Mouse (Mus musculus): Measurements from ENCODE around the gene Bola1. TPM values are rescaled to one million over a fixed set of nuclear protein-coding genes. Genes with fewer than 3 reads are reported as not detected.
"Not testable (repeated sequence)": the region's sequence is repeated elsewhere in the genome, so short reads cannot be mapped to it uniquely, and the experiment has no call there.

The Bola1 gene
- polyA plus RNA-seq (2012; rRNA removed) = 54.1 and 55.4 TPM in 2 replicates

DNA sequence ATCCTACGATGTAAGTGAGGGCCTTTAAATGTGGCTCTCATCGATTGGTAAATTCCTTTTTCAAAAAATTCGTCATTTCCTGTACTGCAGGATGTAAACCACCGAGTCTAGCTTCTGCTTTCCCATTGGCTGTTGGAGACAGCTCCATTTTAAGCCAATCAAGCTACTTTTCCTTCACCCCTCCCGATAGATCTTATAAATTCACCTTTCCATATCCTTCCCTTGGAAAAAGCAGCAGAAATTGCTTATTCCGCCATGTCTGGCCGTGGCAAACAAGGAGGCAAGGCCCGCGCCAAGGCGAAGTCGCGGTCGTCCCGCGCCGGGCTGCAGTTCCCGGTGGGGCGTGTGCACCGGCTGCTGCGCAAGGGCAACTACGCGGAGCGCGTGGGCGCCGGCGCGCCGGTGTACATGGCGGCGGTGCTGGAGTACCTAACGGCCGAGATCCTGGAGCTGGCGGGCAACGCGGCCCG is at the start of gene Bola1, which contains the start of gene Hist2h2ab:
Gene Bola1 (minus strand): TSS at position 49 of the 470 bp plus-strand sequence.
Gene Hist2h2ab (plus strand): TSS at position 205 of the 470 bp plus-strand sequence.
- Histone ChIP-seq H3K4me1 (replicated peaks; ENCODE audit: control insufficient read depth, insufficient read depth, low read length) (peaks cover 18% of the 10 kb centered on the region), H3K27ac (ENCODE audit: control insufficient read depth, insufficient read depth, low read length) (peak within 1 kb of the TSS; percentile 98), H3K4me3 (ENCODE audit: control insufficient read depth, insufficient read depth, low read length) (peak within 1 kb of the TSS; percentile 80), H3K27me3 (ENCODE audit: control insufficient read depth, insufficient read depth, low read length) (no peaks in the 10 kb centered on the region), H3K36me3 (ENCODE audit: control insufficient read depth, insufficient read depth, low read length) (no peaks in the 10 kb centered on the region)
- WGBS = under 1% methylated on average over 37 of the region's 37 CpGs
- TF ChIP-seq POLR2A (IDR thresholded peaks at IDR 0.05; ENCODE audit: control insufficient read depth, extremely low read depth, insufficient read depth, low read length, poor library complexity) (peak; percentile 86), CTCF (IDR thresholded peaks at IDR 0.05; ENCODE audit: borderline replicate concordance, control insufficient read depth, extremely low read depth, insufficient read depth, low read length, poor library complexity) (peak; percentile 42; the same call in 1 of the 2 replicates)
- DNase-seq = peak; percentile 79

DNA sequence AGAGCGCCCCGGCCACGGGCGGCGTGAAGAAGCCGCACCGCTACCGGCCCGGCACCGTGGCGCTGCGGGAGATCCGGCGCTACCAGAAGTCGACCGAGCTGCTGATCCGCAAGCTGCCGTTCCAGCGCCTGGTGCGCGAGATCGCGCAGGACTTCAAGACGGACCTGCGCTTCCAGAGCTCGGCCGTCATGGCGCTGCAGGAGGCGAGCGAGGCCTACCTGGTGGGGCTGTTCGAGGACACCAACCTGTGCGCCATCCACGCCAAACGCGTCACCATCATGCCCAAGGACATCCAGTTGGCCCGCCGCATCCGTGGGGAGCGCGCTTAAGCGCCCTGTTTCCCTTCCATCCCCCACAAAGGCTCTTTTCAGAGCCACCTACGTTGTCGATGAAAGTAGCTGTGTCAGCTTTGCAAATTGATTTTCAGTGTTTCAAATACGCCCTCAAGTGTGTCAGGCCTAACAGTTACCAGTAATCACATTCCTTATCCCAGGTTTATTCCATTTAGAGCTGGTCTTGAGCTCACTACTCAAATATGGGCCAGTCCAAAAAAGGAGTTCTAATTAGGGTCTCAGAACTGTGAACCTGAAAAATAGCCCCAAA is 49.4 kb upstream of the Bola1 start:
- under 1% methylated on average over 17 of the region's 44 CpGs for WGBS
- not testable (repeated sequence) for H3K27me3 ChIP-seq (ENCODE audit: control insufficient read depth, insufficient read depth, low read length)
- DNase-seq = peak; percentile 44

GRCm38 (mm10) chr3:96268051-96268775 is 48.7 kb upstream of the Bola1 start, which contains the start of gene Hist2h3b:
Hist2h3b (plus strand) TSS chr3:96268654.
- DNase-seq = peak; percentile 81
- Histone ChIP-seq H3K27ac (ENCODE audit: control insufficient read depth, insufficient read depth, low read length) (peak within 1 kb of the TSS; percentile 97), H3K4me3 (ENCODE audit: control insufficient read depth, insufficient read depth, low read length) (peak within 1 kb of the TSS; percentile 62), H3K27me3 (ENCODE audit: control insufficient read depth, insufficient read depth, low read length) (no peaks in the 10 kb centered on the region), H3K4me1 (replicated peaks; ENCODE audit: control insufficient read depth, insufficient read depth, low read length) (peaks cover 11% of the 10 kb centered on the region), H3K36me3 (ENCODE audit: control insufficient read depth, insufficient read depth, low read length) (no peaks in the 10 kb centered on the region)
- WGBS = 23% methylated on average over 30 of the region's 30 CpGs
- TF ChIP-seq CTCF (IDR thresholded peaks at IDR 0.05; ENCODE audit: borderline replicate concordance, control insufficient read depth, extremely low read depth, insufficient read depth, low read length, poor library complexity) (no peak), POLR2A (IDR thresholded peaks at IDR 0.05; ENCODE audit: control insufficient read depth, extremely low read depth, insufficient read depth, low read length, poor library complexity) (peak; percentile 95)

More for the DNA sequence above, 49.4 kb upstream of the Bola1 start:
- Histone ChIP-seq H3K27ac (ENCODE audit: control insufficient read depth, insufficient read depth, low read length) (peak overlapping the region; percentile 97), H3K4me3 (ENCODE audit: control insufficient read depth, insufficient read depth, low read length) (peak overlapping the region; percentile 62), H3K4me1 (replicated peaks; ENCODE audit: control insufficient read depth, insufficient read depth, low read length) (peaks cover 14% of the 10 kb centered on the region)
- H3K36me3 ChIP-seq (ENCODE audit: control insufficient read depth, insufficient read depth, low read length) = not testable (repeated sequence)
- peak; percentile 44; the same call in 1 of the 2 replicates for TF ChIP-seq POLR2A (IDR thresholded peaks at IDR 0.05; ENCODE audit: control insufficient read depth, extremely low read depth, insufficient read depth, low read length, poor library complexity)
- 0 out of 2 replicates have a peak, but pooled peaks have one; percentile 24 for TF ChIP-seq CTCF (IDR thresholded peaks at IDR 0.05; ENCODE audit: borderline replicate concordance, control insufficient read depth, extremely low read depth, insufficient read depth, low read length, poor library complexity)

GRCm38 (mm10) chr3:96267541-96267940 is 48.0 kb upstream of the Bola1 start:
- Histone ChIP-seq H3K4me3 (ENCODE audit: control insufficient read depth, insufficient read depth, low read length) (no peak overlapping the region), H3K4me1 (replicated peaks; ENCODE audit: control insufficient read depth, insufficient read depth, low read length) (peaks cover 10% of the 10 kb centered on the region), H3K36me3 (ENCODE audit: control insufficient read depth, insufficient read depth, low read length) (no peaks in the 10 kb centered on the region), H3K27me3 (ENCODE audit: control insufficient read depth, insufficient read depth, low read length) (no peaks in the 10 kb centered on the region), H3K27ac (ENCODE audit: control insufficient read depth, insufficient read depth, low read length) (peak overlapping the region; percentile 58)
- no peak for DNase-seq
- 79% methylated on average over 4 of the region's 4 CpGs for WGBS
- TF ChIP-seq POLR2A (IDR thresholded peaks at IDR 0.05; ENCODE audit: control insufficient read depth, extremely low read depth, insufficient read depth, low read length, poor library complexity) (no peak), CTCF (IDR thresholded peaks at IDR 0.05; ENCODE audit: borderline replicate concordance, control insufficient read depth, extremely low read depth, insufficient read depth, low read length, poor library complexity) (no peak)

- Histone ChIP-seq H3K36me3 (ENCODE audit: control insufficient read depth, insufficient read depth, low read length) (no peaks in the 10 kb centered on the region), H3K4me3 (ENCODE audit: control insufficient read depth, insufficient read depth, low read length) (no peak overlapping the region), H3K4me1 (replicated peaks; ENCODE audit: control insufficient read depth, insufficient read depth, low read length) (peaks cover 18% of the 10 kb centered on the region), H3K27ac (ENCODE audit: control insufficient read depth, insufficient read depth, low read length) (no peak overlapping the region), H3K27me3 (ENCODE audit: control insufficient read depth, insufficient read depth, low read length) (no peaks in the 10 kb centered on the region)
- 91% methylated on average over 8 of the region's 8 CpGs for WGBS
- DNase-seq = no peak
- no peak for TF ChIP-seq CTCF (IDR thresholded peaks at IDR 0.05; ENCODE audit: borderline replicate concordance, control insufficient read depth, extremely low read depth, insufficient read depth, low read length, poor library complexity)
- TF ChIP-seq POLR2A (IDR thresholded peaks at IDR 0.05; ENCODE audit: control insufficient read depth, extremely low read depth, insufficient read depth, low read length, poor library complexity) = no peak
Measured at GRCm38 (mm10) chr3:96266132-96266710, 46.7 kb upstream of the Bola1 start.

DNA sequence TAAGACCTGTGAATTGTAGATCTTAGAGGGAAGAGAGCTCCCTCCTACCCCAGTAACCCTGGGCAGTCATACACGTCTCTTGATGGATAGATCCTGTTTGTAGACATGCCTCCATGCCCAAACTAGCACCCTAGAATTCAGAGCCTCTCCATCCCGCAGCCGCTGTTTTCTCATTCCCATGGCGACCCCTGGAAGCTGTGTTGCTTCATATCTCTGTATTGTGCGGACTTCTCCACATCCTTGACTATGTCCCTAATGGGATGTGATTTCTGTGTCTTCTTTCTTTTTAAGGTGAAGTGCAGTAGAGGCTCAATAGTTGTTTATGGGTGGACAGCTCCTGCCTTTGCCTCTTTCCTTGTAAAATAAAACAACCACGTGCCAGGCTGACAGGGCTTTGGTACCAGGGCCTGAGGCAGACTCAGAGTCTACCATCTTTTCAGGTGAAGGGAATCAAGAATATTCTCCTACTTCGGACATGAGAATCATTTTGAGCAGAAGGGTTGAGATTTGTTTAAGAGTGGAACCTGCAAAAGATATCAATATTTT is 45.0 kb upstream of the Bola1 start:
- WGBS = 62% methylated on average over 7 of the region's 7 CpGs
- TF ChIP-seq CTCF (IDR thresholded peaks at IDR 0.05; ENCODE audit: borderline replicate concordance, control insufficient read depth, extremely low read depth, insufficient read depth, low read length, poor library complexity) (no peak), POLR2A (IDR thresholded peaks at IDR 0.05; ENCODE audit: control insufficient read depth, extremely low read depth, insufficient read depth, low read length, poor library complexity) (no peak)
- no peak for DNase-seq
- H3K27me3 ChIP-seq (ENCODE audit: control insufficient read depth, insufficient read depth, low read length) = no peaks in the 10 kb centered on the region
- H3K27ac ChIP-seq (ENCODE audit: control insufficient read depth, insufficient read depth, low read length) = peak overlapping the region; percentile 94
- H3K4me3 ChIP-seq (ENCODE audit: control insufficient read depth, insufficient read depth, low read length) = no peak overlapping the region
- peaks cover 15% of the 10 kb centered on the region for H3K4me1 ChIP-seq (replicated peaks; ENCODE audit: control insufficient read depth, insufficient read depth, low read length)
- no peaks in the 10 kb centered on the region for H3K36me3 ChIP-seq (ENCODE audit: control insufficient read depth, insufficient read depth, low read length)
